Mouse (Mus musculus) myocyte (in vitro differentiated cells): ENCODE data around the gene Dhx35. TPM values are rescaled to one million over a fixed set of nuclear protein-coding genes. Genes with fewer than 3 reads are reported as not detected.

ENCODE experiments used
- H3K27me3 ChIP-seq: one replicate; pipeline ENCODE4 v1.6.1; 2011; ENCODE audit not compliant: control insufficient read depth, insufficient read depth, insufficient read length
- H3K36me3 ChIP-seq: one replicate; pipeline ENCODE4 v1.6.1; 2011; ENCODE audit not compliant: control insufficient read depth, insufficient read depth
- H3K4me2 ChIP-seq: one replicate; pipeline ENCODE4 v1.6.1; 2011; ENCODE audit warnings: low read depth, control low read depth
- H3K4me3 ChIP-seq: one replicate; pipeline ENCODE4 v1.5.1; 2011; ENCODE audit warnings: mild to moderate bottlenecking, control low read depth, moderate library complexity
- H3K79me2 ChIP-seq: one replicate; pipeline ENCODE4 v1.6.1; 2011; ENCODE audit not compliant: control insufficient read depth, insufficient read depth
- H3ac ChIP-seq: one replicate; pipeline ENCODE4 v1.6.1; 2011; ENCODE audit not compliant: control insufficient read depth, insufficient read length
- CEBPB ChIP-seq: IDR thresholded peaks from 2 replicates; pipeline ENCODE4 v1.6.1; 2011; ENCODE audit warnings: mild to moderate bottlenecking, moderate library complexity; ENCODE audit not compliant: poor library complexity, insufficient read depth, severe bottlenecking
- E2F4 ChIP-seq: IDR thresholded peaks from one replicate; pipeline ENCODE4 v1.6.1; 2011; ENCODE audit warnings: mild to moderate bottlenecking, control low read depth, moderate library complexity; ENCODE audit not compliant: insufficient read depth
- MAX ChIP-seq: IDR thresholded peaks from one replicate; pipeline ENCODE4 v1.6.1; 2011; ENCODE audit warnings: low read depth, mild to moderate bottlenecking, control low read depth
- MYOD1 ChIP-seq, 3 experiments: IDR thresholded peaks; one replicate each; pipeline ENCODE4 v1.6.1; 2011; ENCODE audit warnings: control low read depth in 2 of 3, low read depth in 2 of 3, mild to moderate bottlenecking in 2 of 3, moderate library complexity in 1 of 3; ENCODE audit not compliant: insufficient read length in 2 of 3, control insufficient read depth in 1 of 3
- MYOG ChIP-seq, 3 experiments: IDR thresholded peaks; one replicate each; pipeline ENCODE4 v1.6.1; 2011; ENCODE audit warnings: control low read depth in 2 of 3, low read depth in 2 of 3, mild to moderate bottlenecking in 2 of 3; ENCODE audit not compliant: insufficient read length in 2 of 3, control insufficient read depth in 1 of 3, insufficient read depth in 1 of 3
- POLR2A ChIP-seq: IDR thresholded peaks from one replicate; pipeline ENCODE4 v1.6.1; 2011; ENCODE audit warnings: low read depth, mild to moderate bottlenecking, control low read depth, moderate library complexity; ENCODE audit not compliant: insufficient read length
- POLR2AphosphoS2 ChIP-seq: IDR thresholded peaks from one replicate; pipeline ENCODE4 v1.6.1; 2011; ENCODE audit warnings: low read depth, control low read depth; ENCODE audit not compliant: insufficient read length
- REST ChIP-seq: IDR thresholded peaks from one replicate; pipeline ENCODE4 v1.6.1; 2011; ENCODE audit warnings: mild to moderate bottlenecking, control low read depth, moderate library complexity; ENCODE audit not compliant: insufficient read depth, insufficient read length
- SRF ChIP-seq: IDR thresholded peaks from one replicate; pipeline ENCODE4 v1.6.1; 2011; ENCODE audit warnings: low read depth; ENCODE audit not compliant: control insufficient read depth, insufficient read length
- TCF12 ChIP-seq: IDR thresholded peaks from one replicate; pipeline ENCODE4 v1.6.1; 2011; ENCODE audit warnings: mild to moderate bottlenecking, control low read depth; ENCODE audit not compliant: poor library complexity, insufficient read depth, severe bottlenecking
- TCF3 ChIP-seq: IDR thresholded peaks from one replicate; pipeline ENCODE4 v1.6.1; 2011; ENCODE audit warnings: low read depth, control low read depth; ENCODE audit not compliant: insufficient read length
- USF1 ChIP-seq: IDR thresholded peaks from one replicate; pipeline ENCODE4 v1.6.1; 2011; ENCODE audit warnings: low read depth, mild to moderate bottlenecking, control low read depth, moderate library complexity
- polyA plus RNA-seq: library from polyadenylated mRNA; unstranded; fragments of >200 nt; fragmentation: generic; extraction: Trizol; gene quantifications from one replicate; pipeline ENCODE4 v1.2.1, GENCODE M21; 2012; ENCODE audit warnings: missing spikeins

Gene Dhx35
- polyA plus RNA-seq, 1 experiment: 10.4 TPM

DNA sequence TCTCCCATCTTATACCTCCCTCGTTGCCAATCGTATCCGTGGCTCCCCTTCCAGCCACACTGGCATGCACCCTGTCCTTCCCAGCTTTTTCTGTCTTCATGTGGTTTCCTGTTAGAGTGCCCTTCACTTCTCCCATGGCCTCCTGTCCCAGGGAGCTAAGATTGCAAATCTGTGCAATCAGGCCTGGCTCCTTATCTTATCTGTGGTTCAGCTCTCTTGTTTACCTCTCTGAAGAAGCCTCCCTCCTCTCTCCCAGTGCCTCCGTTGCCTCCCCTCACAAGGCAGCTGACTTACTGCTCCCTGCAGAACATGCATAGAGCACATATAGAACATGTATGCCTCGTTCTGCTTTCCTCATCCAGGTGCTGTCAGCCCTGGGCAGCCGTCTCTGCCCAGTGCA is 17.1 kb upstream of the Dhx35 start:
- no peak overlapping the region for H3ac ChIP-seq
- H3K27me3 ChIP-seq: no peaks in the 10 kb centered on the region
- H3K36me3 ChIP-seq: peaks cover 13% of the 10 kb centered on the region
- no peak overlapping the region for H3K4me3 ChIP-seq
- TF ChIP-seq CEBPB: no peak
- no peak for TF ChIP-seq USF1
- TF ChIP-seq MAX: no peak
- TF ChIP-seq POLR2A: no peak
- no peak for TF ChIP-seq TCF3
- no peak for TF ChIP-seq E2F4
- no peak for TF ChIP-seq TCF12
- TF ChIP-seq POLR2AphosphoS2: no peak
- no peak for TF ChIP-seq SRF
- TF ChIP-seq MYOD1 (IDR thresholded peaks at IDR 0.05; ENCODE audit: control insufficient read depth in 1 of 3, insufficient read length in 2 of 3, low read depth in 2 of 3): no peak
- no peak for TF ChIP-seq REST
- no peak for TF ChIP-seq MYOG (IDR thresholded peaks at IDR 0.05; ENCODE audit: control insufficient read depth in 1 of 3, insufficient read depth in 1 of 3, insufficient read length in 2 of 3, low read depth in 2 of 3)
- no peak overlapping the region for H3K4me2 ChIP-seq
- peaks cover 58% of the 10 kb centered on the region for H3K79me2 ChIP-seq

GRCm38 (mm10) chr2:158778349-158778748 is 16.3 kb upstream of the Dhx35 start:
- Histone ChIP-seq H3K36me3 (peaks cover 13% of the 10 kb centered on the region), H3ac (no peak overlapping the region), H3K79me2 (peaks cover 49% of the 10 kb centered on the region), H3K27me3 (no peaks in the 10 kb centered on the region), H3K4me2 (no peak overlapping the region), H3K4me3 (no peak overlapping the region)
- TF ChIP-seq MAX: no peak
- TF ChIP-seq SRF: no peak
- TF ChIP-seq POLR2AphosphoS2: no peak
- no peak for TF ChIP-seq CEBPB
- no peak for TF ChIP-seq MYOD1 (IDR thresholded peaks at IDR 0.05; ENCODE audit: control insufficient read depth in 1 of 3, insufficient read length in 2 of 3, low read depth in 2 of 3)
- no peak for TF ChIP-seq TCF12

DNA sequence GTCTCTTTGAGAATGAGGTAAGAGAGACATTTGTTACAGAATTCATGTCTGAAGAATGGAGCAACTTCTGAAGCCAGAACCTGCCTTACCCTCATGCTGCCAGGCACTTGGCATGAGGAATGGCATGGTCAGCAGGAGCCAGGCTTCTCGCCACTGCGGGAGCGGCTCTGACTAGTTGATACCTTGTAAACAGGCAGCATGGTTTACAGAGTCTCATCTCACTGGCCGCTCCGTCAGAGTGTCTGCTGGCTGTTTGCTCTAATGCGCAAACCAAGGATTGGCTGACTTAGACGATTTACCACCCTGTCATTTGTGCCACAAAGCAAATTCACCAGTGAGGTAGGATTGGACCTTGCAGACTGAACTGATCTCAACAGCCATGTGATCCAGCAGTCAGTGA is 13.5 kb upstream of the Dhx35 start:
- Histone ChIP-seq H3K36me3 (peaks cover 13% of the 10 kb centered on the region), H3K4me3 (no peak overlapping the region), H3K79me2 (peaks cover 28% of the 10 kb centered on the region), H3K27me3 (no peaks in the 10 kb centered on the region), H3K4me2 (no peak overlapping the region), H3ac (no peak overlapping the region)
- TF ChIP-seq MYOG (IDR thresholded peaks at IDR 0.05; ENCODE audit: control insufficient read depth in 1 of 3, insufficient read depth in 1 of 3, insufficient read length in 2 of 3, low read depth in 2 of 3): no peak
- TF ChIP-seq POLR2AphosphoS2: no peak

DNA sequence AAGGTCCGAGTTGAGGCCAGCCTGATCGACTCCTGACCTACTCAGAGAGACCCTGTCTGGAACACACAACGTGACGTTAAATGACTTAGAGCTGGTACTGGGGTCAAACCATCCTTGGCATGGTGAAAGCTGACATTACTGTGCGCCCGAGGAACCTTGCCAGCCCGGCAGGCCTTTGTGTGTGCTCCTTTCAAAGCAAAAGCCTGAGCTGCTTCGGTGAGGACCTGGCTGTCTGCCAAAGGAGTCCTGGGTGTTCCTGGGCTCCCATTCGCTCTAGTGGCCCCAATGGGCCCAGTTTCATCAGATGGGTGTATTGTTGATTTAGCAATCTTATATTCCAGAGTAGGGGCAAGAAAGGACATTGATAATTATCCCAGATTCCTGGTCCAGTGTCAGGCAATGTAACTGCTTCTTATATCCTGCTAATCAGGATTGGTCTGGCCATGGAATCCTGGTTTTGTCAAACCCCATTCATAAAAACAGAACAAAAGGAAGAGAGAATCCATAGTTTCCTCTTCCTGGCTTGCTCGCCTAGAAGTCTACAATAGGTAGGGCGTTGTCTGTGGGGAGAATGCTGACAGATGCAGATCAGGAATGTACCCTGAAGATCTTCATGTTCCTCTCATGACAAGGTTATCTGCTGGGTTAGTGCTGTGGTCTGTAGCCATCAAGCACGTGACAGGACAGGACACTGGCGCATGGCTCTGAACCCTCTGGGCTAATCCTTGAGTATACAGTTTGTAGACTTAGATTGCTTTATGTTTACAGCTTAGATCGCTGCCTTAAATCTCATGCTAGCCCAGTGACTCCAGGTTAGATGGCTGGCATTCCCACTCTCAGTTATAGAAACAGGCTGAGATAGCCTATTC is 7.4 kb upstream of the Dhx35 start:
- H3K36me3 ChIP-seq: no peaks in the 10 kb centered on the region
- H3K79me2 ChIP-seq: no peaks in the 10 kb centered on the region
- H3K4me3 ChIP-seq: no peak overlapping the region
- no peak overlapping the region for H3ac ChIP-seq
- H3K4me2 ChIP-seq: no peak overlapping the region
- no peaks in the 10 kb centered on the region for H3K27me3 ChIP-seq
- TF ChIP-seq CEBPB (no peak), REST (no peak), POLR2AphosphoS2 (no peak)

DNA sequence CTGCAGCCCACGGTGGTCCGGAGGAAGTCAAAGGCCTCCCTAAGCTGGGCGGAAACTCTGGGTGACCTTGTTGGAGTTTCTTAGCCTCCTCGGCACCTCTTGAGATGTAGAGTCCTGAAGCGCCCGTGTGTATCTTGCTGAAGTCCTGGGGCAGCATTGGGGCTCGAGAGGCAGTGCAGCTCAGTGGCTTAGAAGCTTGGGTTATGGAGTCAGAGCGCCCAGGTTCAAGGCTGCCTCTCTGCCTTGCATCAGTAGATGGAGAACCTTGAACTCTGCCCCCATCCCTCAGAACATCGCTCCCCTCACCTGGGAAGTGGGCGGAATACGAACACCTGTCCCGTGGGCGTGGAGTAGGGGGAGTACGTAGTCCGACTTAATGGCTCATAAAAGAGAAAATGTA is 436 bp downstream of the Dhx35 start:
- H3K79me2 ChIP-seq: peaks cover 33% of the 10 kb centered on the region
- peak overlapping the region; percentile 2 for H3ac ChIP-seq
- H3K4me2 ChIP-seq: peak overlapping the region; percentile 97
- no peak for TF ChIP-seq E2F4
- no peak for TF ChIP-seq POLR2A
- no peak for TF ChIP-seq TCF12
- TF ChIP-seq CEBPB: no peak
- no peaks in the 10 kb centered on the region for H3K36me3 ChIP-seq
- peak overlapping the region; percentile 78 for H3K4me3 ChIP-seq
- H3K27me3 ChIP-seq: no peaks in the 10 kb centered on the region

GRCm38 (mm10) chr2:158795875-158796274 is 1.3 kb downstream of the Dhx35 start:
- TF ChIP-seq MAX: no peak
- no peak for TF ChIP-seq REST
- TF ChIP-seq MYOG (IDR thresholded peaks at IDR 0.05; ENCODE audit: control insufficient read depth in 1 of 3, insufficient read depth in 1 of 3, insufficient read length in 2 of 3, low read depth in 2 of 3): no peak
- TF ChIP-seq SRF: no peak
- no peak for TF ChIP-seq TCF3
- no peak for TF ChIP-seq CEBPB
- no peak for TF ChIP-seq MYOD1 (IDR thresholded peaks at IDR 0.05; ENCODE audit: control insufficient read depth in 1 of 3, insufficient read length in 2 of 3, low read depth in 2 of 3)
- TF ChIP-seq POLR2AphosphoS2: no peak
- TF ChIP-seq POLR2A: no peak
- TF ChIP-seq TCF12: no peak
- no peak for TF ChIP-seq E2F4
- no peak for TF ChIP-seq USF1
- H3K4me2 ChIP-seq: peak overlapping the region; percentile 97
- peaks cover 33% of the 10 kb centered on the region for H3K79me2 ChIP-seq
- no peaks in the 10 kb centered on the region for H3K36me3 ChIP-seq
- peak overlapping the region; percentile 78 for H3K4me3 ChIP-seq
- H3ac ChIP-seq: no peak overlapping the region
- H3K27me3 ChIP-seq: no peaks in the 10 kb centered on the region
